Mouse (Mus musculus) adrenal gland, postnatal 14 days (tissue): ENCODE measurements around the gene Capn8. TPM values are rescaled to one million over a fixed set of nuclear protein-coding genes. Genes with fewer than 3 reads are reported as not detected.

Experiments used
- DNase-seq: peaks from one replicate; pipeline ENCODE4 v3.0.0; 2021; ENCODE audit warnings: mixed read lengths
- long read RNA-seq, 2 experiments: library from polyadenylated mRNA; stranded (forward); transcript quantifications; one replicate each; pipeline ENCODE4 v2.0.0; 2021
- total RNA-seq: library from RNA; stranded (reverse); gene quantifications from 2 replicates; pipeline ENCODE4 v1.2.3, GENCODE M21; 2021

Gene Capn8
- total RNA-seq = 0.15 TPM in 1 of 2 replicates, not detected in the other
- long read RNA-seq, experiment 1 = 0 reads
- long read RNA-seq, experiment 2 = 0 reads

GRCm38 (mm10) chr1:182564408-182565120 is at the start of gene Capn8:
Capn8 (plus strand) TSS chr1:182565007.
- DNase-seq = no peak

GRCm38 (mm10) chr1:182516758-182517676 is 47.8 kb upstream of the Capn8 start, which contains the start of gene Capn2:
Capn2 (minus strand) TSS chr1:182517608.
- DNase-seq = peak; percentile 93

GRCm38 (mm10) chr1:182517677-182518011 is 47.2 kb upstream of the Capn8 start:
- no peak for DNase-seq

GRCm38 (mm10) chr1:182518143-182518680 is 46.6 kb upstream of the Capn8 start:
- DNase-seq = no peak

- no peak for DNase-seq
Observed at GRCm38 (mm10) chr1:182518811-182519210, 46.0 kb upstream of the Capn8 start.

- no peak for DNase-seq
Observed at GRCm38 (mm10) chr1:182519341-182519740, 45.5 kb upstream of the Capn8 start.

- peak; percentile 79 for DNase-seq
Observed at GRCm38 (mm10) chr1:182520091-182520937, 44.5 kb upstream of the Capn8 start.

- DNase-seq = no peak
Observed at GRCm38 (mm10) chr1:182520938-182521500, 43.8 kb upstream of the Capn8 start.

- no peak for DNase-seq
Observed at GRCm38 (mm10) chr1:182522961-182523360, 41.8 kb upstream of the Capn8 start.

GRCm38 (mm10) chr1:182523692-182524091 is 41.1 kb upstream of the Capn8 start:
- DNase-seq = no peak

- no peak for DNase-seq
Observed at GRCm38 (mm10) chr1:182525601-182526000, 39.2 kb upstream of the Capn8 start.

GRCm38 (mm10) chr1:182527261-182527766 is 37.5 kb upstream of the Capn8 start:
- no peak for DNase-seq

- DNase-seq = peak; percentile 77
Observed at GRCm38 (mm10) chr1:182527921-182528858, 36.6 kb upstream of the Capn8 start.

- DNase-seq = no peak
Observed at GRCm38 (mm10) chr1:182533583-182533982, 31.2 kb upstream of the Capn8 start.

- no peak for DNase-seq
Observed at GRCm38 (mm10) chr1:182535080-182535481, 29.7 kb upstream of the Capn8 start.

- DNase-seq = peak; percentile 85
Observed at GRCm38 (mm10) chr1:182539023-182539940, 25.5 kb upstream of the Capn8 start.

GRCm38 (mm10) chr1:182542110-182542509 is 22.7 kb upstream of the Capn8 start:
- no peak for DNase-seq

- DNase-seq = no peak
Observed at GRCm38 (mm10) chr1:182543136-182543535, 21.7 kb upstream of the Capn8 start.

- DNase-seq = no peak
Observed at GRCm38 (mm10) chr1:182543906-182544305, 20.9 kb upstream of the Capn8 start.
